Mouse (Mus musculus) frontal cortex, adult (tissue): ENCODE measurements around the gene Kcnh3.

Experiments
- ATAC-seq: cut with Nextera tagmentation; 2 replicates; pipeline ENCODE4 v1.9.2; 2017; ENCODE audit warnings: mild to moderate bottlenecking, moderate library complexity, mixed read lengths; ENCODE audit not compliant: low TSS enrichment

The Kcnh3 gene

GRCm38 (mm10) chr15:99284527-99285188, 60.0 kb downstream of the Kcnh3 start:
- ATAC-seq = peak; percentile 44; the same call in 1 of the 2 replicates

- ATAC-seq = no peak
Measured at GRCm38 (mm10) chr15:99285189-99285535, 60.5 kb downstream of the Kcnh3 start.

GRCm38 (mm10) chr15:99290586-99290985, 65.9 kb downstream of the Kcnh3 start:
- no peak for ATAC-seq
